16 mouse cellular contexts compared by ENCODE assay signal in genomic region chr1:65183994-65184393, GRCm38 (mm10).
"Had no signal": no experiment of that assay in that cellular context is flagged by ENCODE, and none has a peak within 500 bp of the region (broad histone marks: within the 10 kb centered on the region; RNA-seq: fewer than 3 reads in every experiment).

No protein-coding gene starts in this region.

- H3K4me3 ChIP-seq: neural tube, embryonic 13.5 days; neural tube, embryonic 15.5 days; stomach, embryonic 15.5 days had no signal

- H3K9ac ChIP-seq: neural tube, embryonic 13.5 days; neural tube, embryonic 15.5 days; stomach, embryonic 15.5 days had no signal

- DNase-seq: retina, postnatal 1 day; right cerebral cortex, adult 18-20 months; right cerebral cortex, postnatal 14 days; right cerebral cortex, postnatal 25 days; right cerebral cortex, postnatal 4 days; spleen, adult 18-20 months; thymus, adult 18-20 months; thymus, adult 2 months; thymus, postnatal 14 days; thymus, postnatal 25 days; thymus, postnatal 36 days; thymus, postnatal 4 days had no signal

- H3K4me2 ChIP-seq: neural tube, embryonic 13.5 days; neural tube, embryonic 15.5 days; stomach, embryonic 15.5 days had no signal

- H3K9me3 ChIP-seq: neural tube, embryonic 13.5 days; neural tube, embryonic 15.5 days; stomach, embryonic 15.5 days had no signal

- H3K36me3 ChIP-seq: neural tube, embryonic 13.5 days; neural tube, embryonic 15.5 days; stomach, embryonic 15.5 days had no signal

- H3K27me3 ChIP-seq: neural tube, embryonic 13.5 days; neural tube, embryonic 15.5 days; stomach, embryonic 15.5 days had no signal

- H3K27ac ChIP-seq: neural tube, embryonic 13.5 days; neural tube, embryonic 15.5 days; stomach, embryonic 15.5 days; stomach, postnatal 0 days had no signal
